Mouse (Mus musculus) lung, embryonic 15.5 days (tissue): Measurements from ENCODE around the gene Klf15. TPM values are rescaled to one million over a fixed set of nuclear protein-coding genes. Genes with fewer than 3 reads are reported as not detected.

Experiments used
- ATAC-seq: fragments of 200-750 bp; cut with Nextera tagmentation; 2 replicates; pipeline ENCODE4 v1.8.0; 2017; ENCODE audit warnings: moderate number of reproducible peaks, borderline replicate concordance; ENCODE audit not compliant: low FRiP score, low TSS enrichment; ENCODE audit errors: extremely low read depth
- H3K27ac ChIP-seq: fragments of 300-500 bp; sonication (generic); 2 replicates; pipeline ENCODE4 v1.5.1; 2015; ENCODE audit warnings: moderate library complexity, mild to moderate bottlenecking, inconsistent platforms
- H3K27me3 ChIP-seq: fragments of 300-500 bp; sonication (generic); 2 replicates; pipeline ENCODE4 v1.6.1; 2015; ENCODE audit warnings: inconsistent platforms
- H3K36me3 ChIP-seq: fragments of 300-500 bp; sonication (generic); 2 replicates; pipeline ENCODE4 v1.6.1; 2015; ENCODE audit warnings: inconsistent platforms
- H3K4me1 ChIP-seq: fragments of 300-500 bp; sonication (generic); 2 replicates; pipeline ENCODE4 v1.6.1; 2015; ENCODE audit warnings: inconsistent platforms
- H3K4me2 ChIP-seq: fragments of 300-500 bp; sonication (generic); 2 replicates; pipeline ENCODE4 v1.6.1; 2015; ENCODE audit warnings: inconsistent platforms, mild to moderate bottlenecking, moderate library complexity
- H3K4me3 ChIP-seq: fragments of 300-500 bp; sonication (generic); 2 replicates; pipeline ENCODE4 v1.5.1; 2015; ENCODE audit warnings: mild to moderate bottlenecking, inconsistent platforms
- H3K9ac ChIP-seq: fragments of 300-500 bp; sonication (generic); 2 replicates; pipeline ENCODE4 v1.6.1; 2015; ENCODE audit warnings: inconsistent platforms
- H3K9me3 ChIP-seq: fragments of 300-500 bp; sonication (generic); 2 replicates; pipeline ENCODE4 v1.6.1; 2016; ENCODE audit warnings: inconsistent platforms
- WGBS: fragments of 180-500 bp; shearing (Covaris S2); methylation state at CpG from one replicate; pipeline ENCODE4 v1.1.7; 2015; 5-methylcytosine and 5-hydroxymethylcytosine counted together
- polyA plus RNA-seq: library from polyadenylated mRNA; unstranded; fragments of >200 nt; fragmentation: Nextera tagmentation; extraction: Ambion mirVana; gene quantifications from 2 replicates; pipeline ENCODE4 v1.2.1, GENCODE M21; 2015

The Klf15 gene
- polyA plus RNA-seq, 1 experiment from 2014 or later: 13.5 TPM

- 72% methylated on average over 3 of the region's 3 CpGs for WGBS
These were observed 13.5 kb downstream of the Klf15 start for GRCm38 (mm10) chr6:90475854-90476212.

GRCm38 (mm10) chr6:90476941-90477518, 14.7 kb downstream of the Klf15 start:
- H3K4me3 ChIP-seq: no peak overlapping the region
- peak overlapping the region; percentile 20 for H3K4me2 ChIP-seq
- H3K9me3 ChIP-seq: no peaks in the 10 kb centered on the region
- no peak overlapping the region for H3K27ac ChIP-seq
- ATAC-seq: peak; percentile 62; the same call in 1 of the 2 replicates
- H3K36me3 ChIP-seq: no peaks in the 10 kb centered on the region
- WGBS: 37% methylated on average over 14 of the region's 14 CpGs
- H3K27me3 ChIP-seq: no peaks in the 10 kb centered on the region
- H3K9ac ChIP-seq: no peak overlapping the region
- peaks cover 11% of the 10 kb centered on the region; the same call in 1 of the 2 replicates for H3K4me1 ChIP-seq

More at GRCm38 (mm10) chr6:90475854-90476212, 13.5 kb downstream of the Klf15 start:
- Histone ChIP-seq H3K9me3 (no peaks in the 10 kb centered on the region), H3K36me3 (no peaks in the 10 kb centered on the region), H3K27ac (no peak overlapping the region), H3K4me3 (no peak overlapping the region), H3K4me2 (no peak overlapping the region), H3K9ac (no peak overlapping the region), H3K4me1 (peaks cover 21% of the 10 kb centered on the region), H3K27me3 (no peaks in the 10 kb centered on the region)
- no peak for ATAC-seq

- no peaks in the 10 kb centered on the region for H3K9me3 ChIP-seq
- H3K27me3 ChIP-seq: no peaks in the 10 kb centered on the region
- no peak overlapping the region for H3K27ac ChIP-seq
- H3K4me1 ChIP-seq: no peaks in the 10 kb centered on the region
- no peak for ATAC-seq
- 50% methylated on average over 3 of the region's 3 CpGs for WGBS
- no peak overlapping the region for H3K4me3 ChIP-seq
- no peak overlapping the region for H3K9ac ChIP-seq
- H3K4me2 ChIP-seq: no peak overlapping the region
- H3K36me3 ChIP-seq: no peaks in the 10 kb centered on the region
These were observed 21.9 kb downstream of the Klf15 start for GRCm38 (mm10) chr6:90484249-90484648.

GRCm38 (mm10) chr6:90484876-90485275, 22.5 kb downstream of the Klf15 start:
- Histone ChIP-seq H3K27me3 (no peaks in the 10 kb centered on the region), H3K4me2 (no peak overlapping the region), H3K4me1 (no peaks in the 10 kb centered on the region), H3K9me3 (no peaks in the 10 kb centered on the region), H3K9ac (no peak overlapping the region), H3K27ac (no peak overlapping the region), H3K36me3 (no peaks in the 10 kb centered on the region), H3K4me3 (no peak overlapping the region)
- 71% methylated on average over 5 of the region's 5 CpGs for WGBS
- ATAC-seq: no peak

- Histone ChIP-seq H3K9ac (no peak within 1 kb of the TSS), H3K4me3 (no peak within 1 kb of the TSS), H3K4me2 (no peak within 1 kb of the TSS), H3K4me1 (no peaks in the 10 kb centered on the region), H3K36me3 (no peaks in the 10 kb centered on the region), H3K27ac (no peak within 1 kb of the TSS), H3K27me3 (no peaks in the 10 kb centered on the region), H3K9me3 (no peaks in the 10 kb centered on the region)
- 73% methylated on average over 12 of the region's 12 CpGs for WGBS
- no peak for ATAC-seq
These were observed 24.0 kb downstream of the Klf15 start, which contains the start of gene Aldh1l1 for GRCm38 (mm10) chr6:90486176-90486921. Gene Aldh1l1 (plus strand): TSS chr6:90486427.

- Histone ChIP-seq H3K27me3 (no peaks in the 10 kb centered on the region), H3K4me3 (no peak overlapping the region), H3K9me3 (no peaks in the 10 kb centered on the region), H3K9ac (no peak overlapping the region), H3K36me3 (no peaks in the 10 kb centered on the region), H3K4me1 (no peaks in the 10 kb centered on the region), H3K27ac (no peak overlapping the region), H3K4me2 (no peak overlapping the region)
- 83% methylated on average over 1 of the region's 1 CpGs for WGBS
- no peak for ATAC-seq
These were observed 25.2 kb downstream of the Klf15 start for GRCm38 (mm10) chr6:90487531-90487930.

- Histone ChIP-seq H3K4me1 (no peaks in the 10 kb centered on the region), H3K4me3 (no peak overlapping the region), H3K4me2 (no peak overlapping the region), H3K27me3 (no peaks in the 10 kb centered on the region), H3K27ac (no peak overlapping the region), H3K36me3 (no peaks in the 10 kb centered on the region), H3K9ac (no peak overlapping the region), H3K9me3 (no peaks in the 10 kb centered on the region)
- ATAC-seq: no peak
- 87% methylated on average over 3 of the region's 3 CpGs for WGBS
These were observed 27.2 kb downstream of the Klf15 start for GRCm38 (mm10) chr6:90489532-90489931.

DNA sequence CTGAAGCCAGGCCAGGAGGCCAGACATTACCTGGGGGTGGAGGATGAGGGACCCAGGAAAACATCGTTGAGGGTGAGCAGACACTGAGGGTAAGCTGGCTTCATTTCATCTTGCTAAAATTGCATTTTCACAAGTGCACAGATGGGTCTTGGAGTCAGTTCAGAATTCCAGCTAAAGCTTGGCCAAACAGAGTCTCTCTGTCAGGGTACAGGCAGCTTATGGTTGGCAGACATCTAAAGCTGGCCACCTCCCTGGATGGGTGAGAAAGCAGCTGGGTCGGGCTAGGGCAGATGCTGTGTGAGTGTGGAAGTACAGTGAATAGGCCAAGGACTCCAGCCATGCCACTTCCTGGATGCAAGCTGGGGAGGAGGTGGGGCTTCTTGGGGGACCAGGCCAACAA, 28.6 kb downstream of the Klf15 start:
- Histone ChIP-seq H3K36me3 (no peaks in the 10 kb centered on the region), H3K27ac (no peak overlapping the region), H3K9ac (no peak overlapping the region), H3K4me3 (no peak overlapping the region), H3K4me1 (no peaks in the 10 kb centered on the region), H3K9me3 (no peaks in the 10 kb centered on the region), H3K27me3 (no peaks in the 10 kb centered on the region), H3K4me2 (no peak overlapping the region)
- no peak for ATAC-seq
- 75% methylated on average over 2 of the region's 2 CpGs for WGBS

- Histone ChIP-seq H3K9ac (no peak overlapping the region), H3K4me1 (no peaks in the 10 kb centered on the region), H3K36me3 (no peaks in the 10 kb centered on the region), H3K27ac (no peak overlapping the region), H3K4me2 (no peak overlapping the region), H3K4me3 (no peak overlapping the region), H3K9me3 (no peaks in the 10 kb centered on the region), H3K27me3 (no peaks in the 10 kb centered on the region)
- 63% methylated on average over 10 of the region's 10 CpGs for WGBS
- no peak for ATAC-seq
These were observed 29.8 kb downstream of the Klf15 start for GRCm38 (mm10) chr6:90491956-90492744.

GRCm38 (mm10) chr6:90494155-90494554, 31.8 kb downstream of the Klf15 start:
- H3K4me3 ChIP-seq: no peak overlapping the region
- H3K36me3 ChIP-seq: no peaks in the 10 kb centered on the region
- H3K4me2 ChIP-seq: no peak overlapping the region
- H3K4me1 ChIP-seq: no peaks in the 10 kb centered on the region
- no peak overlapping the region for H3K27ac ChIP-seq
- H3K9me3 ChIP-seq: no peaks in the 10 kb centered on the region
- ATAC-seq: no peak
- 69% methylated on average over 3 of the region's 3 CpGs for WGBS
- no peak overlapping the region for H3K9ac ChIP-seq
- H3K27me3 ChIP-seq: no peaks in the 10 kb centered on the region

DNA sequence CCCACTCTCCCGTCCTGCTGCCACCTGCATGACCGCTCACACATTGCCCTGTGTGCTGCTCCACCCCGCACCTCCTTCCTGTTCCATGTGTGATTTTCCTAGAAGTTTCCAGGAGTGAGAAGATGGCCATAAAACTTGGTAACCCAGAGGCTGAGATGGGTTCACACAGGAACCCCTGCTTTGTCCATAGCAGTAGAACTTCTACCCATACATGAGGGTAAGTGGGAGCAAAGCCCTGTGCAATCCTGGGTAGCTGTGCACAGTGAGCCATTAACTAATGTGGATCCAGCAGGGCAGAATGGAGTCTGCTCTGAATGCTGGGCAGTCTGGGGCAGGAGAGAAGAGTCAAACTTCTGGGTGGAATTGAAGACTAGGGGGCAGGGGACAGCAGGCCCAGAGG, 32.2 kb downstream of the Klf15 start:
- Histone ChIP-seq H3K4me1 (no peaks in the 10 kb centered on the region), H3K4me2 (no peak overlapping the region), H3K27ac (no peak overlapping the region), H3K9ac (no peak overlapping the region), H3K27me3 (no peaks in the 10 kb centered on the region), H3K4me3 (no peak overlapping the region), H3K9me3 (no peaks in the 10 kb centered on the region), H3K36me3 (no peaks in the 10 kb centered on the region)
- ATAC-seq: no peak
- WGBS: 87% methylated on average over 3 of the region's 3 CpGs
